Mouse (Mus musculus): ENCODE measurements around the gene Sit1. TPM values are rescaled to one million over a fixed set of nuclear protein-coding genes. Genes with fewer than 3 reads are reported as not detected.
A peak's percentile ranks its signal among the peaks of the same experiment; 100 is the strongest.
"Not testable (repeated sequence)": the region's sequence is repeated elsewhere in the genome, so short reads cannot be mapped to it uniquely, and the experiment has no call there.

The Sit1 gene
- polyA plus RNA-seq, 2 experiments from 2014 or later: 144 to 199 TPM

GRCm38 (mm10) chr4:43499407-43500333 is 16.1 kb upstream of the Sit1 start, which contains the start of gene Arhgef39:
Gene Arhgef39, minus strand, starts transcription at chr4:43499695.
- peak; percentile 73 for ATAC-seq

- ATAC-seq: peak; percentile 27
Observed at GRCm38 (mm10) chr4:43498983-43499382, 15.4 kb upstream of the Sit1 start.

- ATAC-seq: no peak
Observed at GRCm38 (mm10) chr4:43497946-43498345, 14.4 kb upstream of the Sit1 start.

GRCm38 (mm10) chr4:43497405-43497804 is 13.9 kb upstream of the Sit1 start:
- no peak for ATAC-seq

- no peak for ATAC-seq
Observed at GRCm38 (mm10) chr4:43496587-43496986, 13.1 kb upstream of the Sit1 start.

GRCm38 (mm10) chr4:43493846-43494240 is 10.3 kb upstream of the Sit1 start:
- no peak for ATAC-seq

- peak; percentile 64 for ATAC-seq
Observed at GRCm38 (mm10) chr4:43493186-43493845, 9.8 kb upstream of the Sit1 start.

- peak; percentile 94 for ATAC-seq
Observed at GRCm38 (mm10) chr4:43492821-43493185, 9.3 kb upstream of the Sit1 start, which contains the start of gene Ccdc107. Gene Ccdc107, plus strand, starts transcription at chr4:43492900.

- no peak for ATAC-seq
Observed at GRCm38 (mm10) chr4:43492101-43492820, 8.7 kb upstream of the Sit1 start.

GRCm38 (mm10) chr4:43490801-43491200 is 7.3 kb upstream of the Sit1 start:
- no peak for ATAC-seq

- no peak for ATAC-seq
Observed at GRCm38 (mm10) chr4:43489611-43490010, 6.1 kb upstream of the Sit1 start.

GRCm38 (mm10) chr4:43485666-43486065 is 2.1 kb upstream of the Sit1 start:
- ATAC-seq: not testable (repeated sequence)

- no peak for ATAC-seq
Observed at GRCm38 (mm10) chr4:43482591-43482990, 943 bp downstream of the Sit1 start.

GRCm38 (mm10) chr4:43481894-43482456 is 1.6 kb downstream of the Sit1 start:
- ATAC-seq: peak; percentile 57

GRCm38 (mm10) chr4:43480985-43481384 is 2.5 kb downstream of the Sit1 start:
- no peak for ATAC-seq

- ATAC-seq: peak; percentile 10
Observed at GRCm38 (mm10) chr4:43478906-43479832, 4.4 kb downstream of the Sit1 start.

GRCm38 (mm10) chr4:43478534-43478858 is 5.0 kb downstream of the Sit1 start:
- peak; percentile 70 for ATAC-seq

GRCm38 (mm10) chr4:43477857-43478533 is 5.5 kb downstream of the Sit1 start:
- peak; percentile 66 for ATAC-seq

GRCm38 (mm10) chr4:43476604-43477003 is 6.9 kb downstream of the Sit1 start:
- ATAC-seq: no peak

- no peak for ATAC-seq
Observed at GRCm38 (mm10) chr4:43473636-43474035, 9.9 kb downstream of the Sit1 start.

GRCm38 (mm10) chr4:43470301-43470700 is 13.2 kb downstream of the Sit1 start:
- no peak for ATAC-seq
